Mouse (Mus musculus) liver, embryonic 11.5 days (tissue): ENCODE data around the gene Unc45b. TPM values are rescaled to one million over a fixed set of nuclear protein-coding genes. Genes with fewer than 3 reads are reported as not detected.

ENCODE experiments used
- ATAC-seq: fragments of 200-750 bp; cut with Nextera tagmentation; replicated peaks from 2 replicates; pipeline ENCODE4 v1.8.0; 2017; ENCODE audit warnings: moderate number of reproducible peaks, mild to moderate bottlenecking, moderate TSS enrichment, moderate library complexity; ENCODE audit not compliant: low FRiP score
- DNase-seq: peaks from one replicate; pipeline ENCODE4 v3.0.0-alpha.2; 2017; ENCODE audit warnings: low spot score
- H3K27ac ChIP-seq: fragments of 300-500 bp; sonication (generic); 2 replicates; pipeline ENCODE4 v1.5.1; 2014; ENCODE audit warnings: mild to moderate bottlenecking, low read depth, low read length, control low read depth
- H3K27me3 ChIP-seq: fragments of 300-500 bp; sonication (generic); replicated peaks from 2 replicates; pipeline ENCODE4 v1.6.1; 2014; ENCODE audit warnings: low read length, mixed read lengths; ENCODE audit not compliant: control insufficient read depth, insufficient read depth
- H3K36me3 ChIP-seq: fragments of 300-500 bp; sonication (generic); 2 replicates; pipeline ENCODE4 v1.6.1; 2014; ENCODE audit warnings: mild to moderate bottlenecking, low read length, moderate library complexity, mixed read lengths; ENCODE audit not compliant: control insufficient read depth, insufficient read depth
- H3K4me1 ChIP-seq: fragments of 300-500 bp; sonication (generic); replicated peaks from 2 replicates; pipeline ENCODE4 v1.6.1; 2014; ENCODE audit warnings: low read length, mixed read lengths; ENCODE audit not compliant: control insufficient read depth, insufficient read depth
- H3K4me2 ChIP-seq: fragments of 300-500 bp; sonication (generic); 2 replicates; pipeline ENCODE4 v1.6.1; 2014; ENCODE audit warnings: mild to moderate bottlenecking, control low read depth, moderate library complexity
- H3K4me3 ChIP-seq: fragments of 300-500 bp; sonication (generic); 2 replicates; pipeline ENCODE4 v1.5.1; 2014; ENCODE audit warnings: low read depth, low read length, control low read depth
- H3K9ac ChIP-seq: fragments of 300-500 bp; sonication (generic); 2 replicates; pipeline ENCODE4 v1.6.1; 2014; ENCODE audit warnings: low read depth, low read length, control low read depth
- H3K9me3 ChIP-seq: fragments of 300-500 bp; sonication (generic); 2 replicates; pipeline ENCODE4 v1.6.1; 2016; ENCODE audit warnings: low read length, inconsistent platforms, mixed read lengths; ENCODE audit not compliant: control insufficient read depth
- WGBS: fragments of 180-500 bp; shearing (Covaris S2); extraction: QIAGEN DNeasy Blood & Tissue Kit; methylation state at CpG from one replicate; pipeline ENCODE4 v1.1.7; 2014; 5-methylcytosine and 5-hydroxymethylcytosine counted together
- polyA plus RNA-seq: library from polyadenylated mRNA; unstranded; fragments of >200 nt; fragmentation: Nextera tagmentation; extraction: Ambion mirVana; gene quantifications from 2 replicates; pipeline ENCODE4 v1.2.1, GENCODE M21; 2014

Gene Unc45b
- 1.8 and 4.5 TPM in 2 replicates for polyA plus RNA-seq

DNA sequence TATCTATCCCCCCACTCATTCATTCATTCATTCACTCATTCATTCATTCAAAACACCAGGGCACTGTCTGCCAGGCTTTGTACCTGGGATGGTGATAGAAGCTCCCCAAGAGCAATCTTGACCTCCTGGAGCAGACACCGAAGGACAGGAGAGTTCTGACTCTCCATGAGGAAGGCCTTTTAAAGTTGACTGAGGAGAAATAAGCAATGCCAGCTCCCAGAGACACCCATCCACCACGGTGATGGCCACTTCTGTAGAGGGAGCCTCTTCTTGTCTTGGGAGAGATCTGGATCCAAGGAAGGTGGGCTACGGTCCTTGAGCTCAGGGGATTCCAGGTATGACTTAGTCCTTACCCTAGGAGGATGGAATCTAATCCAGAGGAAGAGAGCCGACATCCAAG, at the start of gene Unc45b:
Gene Unc45b (plus strand): TSS at position 301 of the 400 bp plus-strand sequence.
- WGBS = 86% methylated on average over 4 of the region's 4 CpGs
- Histone ChIP-seq H3K9me3 (no peaks in the 10 kb centered on the region), H3K27me3 (peaks cover 14% of the 10 kb centered on the region), H3K9ac (no peak within 1 kb of the TSS), H3K4me2 (no peak within 1 kb of the TSS; the same call in 1 of the 2 replicates), H3K36me3 (peaks cover 10% of the 10 kb centered on the region; the same call in 1 of the 2 replicates), H3K27ac (no peak within 1 kb of the TSS), H3K4me1 (peaks cover 11% of the 10 kb centered on the region; the same call in 1 of the 2 replicates), H3K4me3 (no peak within 1 kb of the TSS)
- ATAC-seq (no peak), DNase-seq (no peak)

DNA sequence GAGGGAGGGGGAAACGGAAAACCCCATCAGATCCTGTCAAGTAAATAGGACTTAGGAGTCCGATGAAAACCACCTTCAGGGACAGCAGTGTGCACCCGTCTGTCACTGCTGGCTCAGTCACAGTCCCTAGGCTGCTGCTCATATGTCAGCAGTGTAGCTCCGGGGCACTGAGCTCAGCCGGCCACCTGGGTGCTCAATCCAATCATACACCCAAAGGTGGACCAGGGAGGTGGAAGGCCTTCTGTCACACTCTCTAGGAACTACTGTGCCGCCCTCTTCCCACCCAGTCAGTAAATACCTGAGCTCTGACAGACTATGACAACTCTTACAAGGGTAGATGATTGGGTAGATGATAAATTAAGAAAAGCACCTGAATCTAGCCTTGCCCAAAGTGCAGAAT, 49.6 kb upstream of the Unc45b start:
- Histone ChIP-seq H3K27ac (no peak overlapping the region), H3K36me3 (no peaks in the 10 kb centered on the region), H3K4me2 (no peak overlapping the region), H3K4me1 (peaks cover 34% of the 10 kb centered on the region), H3K9ac (no peak overlapping the region), H3K27me3 (no peaks in the 10 kb centered on the region), H3K4me3 (no peak overlapping the region), H3K9me3 (no peaks in the 10 kb centered on the region)
- 82% methylated on average over 6 of the region's 6 CpGs for WGBS
- DNase-seq = no peak
- no peak for ATAC-seq

DNA sequence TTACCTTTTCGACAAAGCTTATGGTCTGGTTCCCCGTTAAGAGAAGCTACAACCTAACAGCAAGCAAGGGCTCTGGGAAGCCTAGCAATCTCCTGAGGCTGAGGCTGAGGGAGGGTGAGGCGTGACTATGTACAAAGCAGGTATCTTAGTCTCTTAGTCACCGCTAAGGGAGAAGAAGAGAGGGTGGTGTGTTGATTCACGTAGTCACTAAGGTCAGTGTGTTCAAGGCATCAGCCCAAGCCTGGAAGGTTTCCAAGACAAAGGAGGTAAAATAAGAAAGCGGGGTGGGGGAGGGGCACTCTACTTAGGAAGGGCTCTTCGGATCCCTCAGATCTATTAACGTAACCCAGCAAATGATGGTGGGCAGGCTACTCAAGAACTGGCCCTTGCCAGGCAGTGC, 48.8 kb upstream of the Unc45b start:
- no peak for DNase-seq
- H3K27me3 ChIP-seq = no peaks in the 10 kb centered on the region
- no peak overlapping the region for H3K4me3 ChIP-seq
- no peak overlapping the region for H3K27ac ChIP-seq
- WGBS = 78% methylated on average over 8 of the region's 8 CpGs
- peaks cover 28% of the 10 kb centered on the region for H3K4me1 ChIP-seq
- no peaks in the 10 kb centered on the region for H3K36me3 ChIP-seq
- no peaks in the 10 kb centered on the region for H3K9me3 ChIP-seq
- no peak overlapping the region for H3K9ac ChIP-seq
- no peak overlapping the region for H3K4me2 ChIP-seq
- no peak for ATAC-seq

DNA sequence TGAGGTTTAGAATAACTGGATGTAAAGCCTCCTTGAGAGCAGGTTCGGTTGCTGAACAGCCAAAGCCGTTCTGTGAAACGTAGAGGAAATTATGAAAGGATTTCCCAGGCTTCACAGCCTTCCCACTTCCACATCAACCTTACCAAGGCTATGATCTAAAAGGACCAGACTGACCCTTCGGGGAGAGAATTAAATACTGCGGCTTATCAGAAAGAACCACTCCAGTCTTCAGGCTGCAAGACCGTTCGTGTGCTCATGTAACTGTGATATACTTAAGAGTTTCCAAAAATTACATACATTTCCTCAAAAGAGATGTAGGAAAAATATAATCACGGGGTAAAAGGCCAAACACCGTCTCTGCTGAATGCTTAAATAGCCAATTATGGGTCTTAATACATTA, 47.7 kb upstream of the Unc45b start:
- no peak overlapping the region for H3K27ac ChIP-seq
- H3K4me1 ChIP-seq = peaks cover 25% of the 10 kb centered on the region

DNA sequence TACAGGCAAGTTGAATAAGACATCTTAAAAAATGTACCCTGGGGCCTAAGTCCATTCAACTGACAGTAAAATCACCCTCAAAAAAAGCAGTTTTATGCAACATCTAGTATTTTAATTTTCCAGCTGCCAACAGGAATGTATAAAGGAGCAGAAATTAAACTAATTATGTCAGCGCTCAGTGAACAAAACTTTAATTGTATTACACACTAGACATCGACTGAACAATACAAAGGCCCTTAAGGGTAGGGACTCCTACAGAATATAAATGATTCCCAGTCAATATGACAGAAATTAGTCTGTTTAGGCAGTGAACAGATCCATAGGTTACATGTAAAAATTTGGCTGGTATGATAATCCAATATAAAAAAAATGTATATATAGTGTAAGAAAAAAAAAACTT, 47.3 kb upstream of the Unc45b start:
- H3K27me3 ChIP-seq = no peaks in the 10 kb centered on the region
- DNase-seq (no peak), ATAC-seq (no peak)
- peaks cover 29% of the 10 kb centered on the region for H3K4me1 ChIP-seq
- H3K4me2 ChIP-seq = no peak overlapping the region
- 92% methylated on average over 2 of the region's 2 CpGs for WGBS
- H3K27ac ChIP-seq = no peak overlapping the region
- H3K9me3 ChIP-seq = no peaks in the 10 kb centered on the region
- H3K4me3 ChIP-seq = no peak overlapping the region
- H3K36me3 ChIP-seq = no peaks in the 10 kb centered on the region
- no peak overlapping the region for H3K9ac ChIP-seq

More for the DNA sequence above, 47.7 kb upstream of the Unc45b start:
- H3K9me3 ChIP-seq = no peaks in the 10 kb centered on the region
- no peak overlapping the region for H3K4me3 ChIP-seq
- no peak overlapping the region for H3K9ac ChIP-seq
- WGBS = 51% methylated on average over 9 of the region's 9 CpGs
- H3K4me2 ChIP-seq = 0 out of 2 replicates have a peak overlapping the region, but pooled peaks have one; percentile 2
- DNase-seq (no peak), ATAC-seq (no peak)
- no peaks in the 10 kb centered on the region for H3K36me3 ChIP-seq
- H3K27me3 ChIP-seq = no peaks in the 10 kb centered on the region

DNA sequence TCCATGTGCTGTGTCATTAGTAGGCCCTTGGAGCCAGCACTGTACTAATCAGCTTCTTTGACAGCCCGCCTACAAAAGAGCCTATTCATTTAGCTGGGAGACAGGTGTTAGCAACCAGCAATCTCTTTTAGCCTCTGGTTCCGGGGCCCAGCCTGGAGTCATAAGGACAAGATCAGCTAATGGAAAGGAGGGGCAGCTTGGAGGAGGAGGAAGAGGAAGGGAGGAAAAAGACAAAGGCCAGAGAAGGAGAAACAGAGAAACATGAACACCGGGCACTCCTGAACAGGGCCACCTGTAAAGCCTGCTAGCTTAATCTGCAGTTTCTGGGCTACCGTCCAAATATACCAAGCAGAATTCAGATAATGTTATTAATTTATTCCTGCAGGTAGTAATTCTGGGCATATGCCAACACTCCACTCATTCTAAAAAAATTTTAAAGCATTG, 46.8 kb upstream of the Unc45b start:
- DNase-seq = no peak
- ATAC-seq = peak; percentile 40; the same call in 1 of the 2 replicates
- Histone ChIP-seq H3K4me3 (no peak overlapping the region), H3K4me1 (peaks cover 32% of the 10 kb centered on the region), H3K27ac (peak overlapping the region; percentile 44; the same call in 1 of the 2 replicates), H3K27me3 (no peaks in the 10 kb centered on the region), H3K9me3 (no peaks in the 10 kb centered on the region), H3K36me3 (no peaks in the 10 kb centered on the region), H3K4me2 (no peak overlapping the region), H3K9ac (no peak overlapping the region)
- 65% methylated on average over 4 of the region's 4 CpGs for WGBS

DNA sequence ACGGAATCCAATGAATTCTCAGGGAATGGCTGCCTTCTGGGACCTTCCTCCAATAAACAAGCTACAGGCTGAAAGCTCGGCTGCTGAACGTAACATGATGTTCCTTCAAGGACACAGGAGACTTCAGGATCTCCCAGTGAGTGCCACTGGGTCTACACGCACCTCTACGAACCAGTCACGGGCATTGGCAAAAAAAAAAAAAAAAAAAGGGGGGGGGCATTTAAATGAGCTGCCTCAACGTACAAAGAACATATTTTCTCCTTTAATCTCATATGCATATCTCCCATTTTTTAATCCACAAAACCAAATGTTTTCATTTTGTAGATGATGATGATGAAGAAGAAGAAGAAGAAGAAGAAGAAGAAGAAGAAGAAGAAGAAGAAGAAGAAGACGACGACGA, 44.4 kb upstream of the Unc45b start:
- Histone ChIP-seq H3K9me3 (no peaks in the 10 kb centered on the region), H3K4me1 (peaks cover 36% of the 10 kb centered on the region), H3K36me3 (no peaks in the 10 kb centered on the region), H3K4me3 (no peak overlapping the region), H3K9ac (no peak overlapping the region), H3K27me3 (no peaks in the 10 kb centered on the region), H3K4me2 (peak overlapping the region; percentile 49), H3K27ac (no peak overlapping the region)
- DNase-seq (no peak), ATAC-seq (no peak)
- WGBS = 73% methylated on average over 10 of the region's 10 CpGs

DNA sequence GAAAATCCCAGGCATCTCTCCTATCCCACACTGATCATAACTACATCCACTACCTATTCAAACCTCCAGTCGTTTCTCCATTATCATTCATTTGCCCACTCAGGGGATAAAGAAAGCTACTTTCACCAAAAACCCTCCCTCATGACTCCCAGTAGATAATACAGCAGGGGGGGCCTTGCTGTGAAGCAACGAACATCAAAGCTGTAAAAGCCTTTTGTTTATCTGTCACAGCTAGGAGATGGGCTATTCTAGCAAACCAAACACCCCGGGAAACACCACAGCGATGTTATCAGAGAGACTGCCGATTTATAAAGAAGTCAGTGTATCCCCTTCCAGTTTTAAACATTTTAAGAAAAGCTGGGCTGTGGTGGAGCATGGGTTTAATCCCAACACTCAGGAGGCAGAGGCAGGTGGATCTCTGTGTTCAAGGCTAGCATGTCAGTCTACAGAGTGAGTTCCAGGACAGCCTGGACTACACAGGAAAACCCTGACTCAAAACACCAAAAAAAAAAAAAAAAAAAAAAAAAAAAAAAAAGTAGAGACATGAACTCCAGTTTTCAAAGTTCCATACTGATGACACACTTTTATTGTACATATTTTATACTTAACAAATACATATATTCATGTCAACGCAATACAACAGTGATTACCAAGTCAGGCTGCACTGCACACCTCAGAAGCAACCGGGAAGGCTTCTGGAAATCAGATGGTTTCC, 43.3 kb upstream of the Unc45b start:
- WGBS = 27% methylated on average over 7 of the region's 7 CpGs
- Histone ChIP-seq H3K9ac (no peak overlapping the region), H3K4me2 (peak overlapping the region; percentile 49), H3K36me3 (no peaks in the 10 kb centered on the region), H3K4me1 (peaks cover 30% of the 10 kb centered on the region), H3K4me3 (0 out of 2 replicates have a peak overlapping the region, but pooled peaks have one; percentile 0), H3K9me3 (no peaks in the 10 kb centered on the region), H3K27me3 (no peaks in the 10 kb centered on the region), H3K27ac (peak overlapping the region; percentile 20; the same call in 1 of the 2 replicates)
- DNase-seq (no peak), ATAC-seq (no peak)

DNA sequence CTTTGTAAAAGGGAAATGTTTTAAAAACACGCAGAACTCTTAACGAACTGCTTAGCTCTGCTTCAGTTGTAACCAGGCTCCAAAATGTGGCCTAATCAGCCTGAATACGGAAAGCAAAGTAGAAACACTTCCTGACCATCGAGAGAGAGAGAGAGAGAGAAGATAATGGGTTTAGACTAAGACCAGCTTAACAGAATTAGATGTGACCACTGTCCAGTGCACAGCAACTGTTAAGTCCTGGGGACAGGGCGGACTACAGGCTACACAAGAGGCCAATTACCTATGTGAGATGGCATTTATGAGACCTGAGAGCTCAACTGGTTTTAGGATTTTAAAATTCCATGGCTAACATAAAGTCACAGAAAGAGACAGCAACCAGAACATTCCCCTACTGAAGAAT, 42.4 kb upstream of the Unc45b start:
- WGBS = 48% methylated on average over 5 of the region's 5 CpGs
- H3K4me2 ChIP-seq = peak overlapping the region; percentile 49
- H3K27ac ChIP-seq = peak overlapping the region; percentile 23; the same call in 1 of the 2 replicates
- no peak overlapping the region for H3K4me3 ChIP-seq
- H3K27me3 ChIP-seq = no peaks in the 10 kb centered on the region
- H3K36me3 ChIP-seq = no peaks in the 10 kb centered on the region
- DNase-seq (no peak), ATAC-seq (no peak)
- no peaks in the 10 kb centered on the region for H3K9me3 ChIP-seq
- peak overlapping the region; percentile 32; the same call in 1 of the 2 replicates for H3K9ac ChIP-seq
- H3K4me1 ChIP-seq = peaks cover 26% of the 10 kb centered on the region
